Mouse (Mus musculus) right cerebral cortex, postnatal 10 days (tissue): ENCODE data around the gene Uspl1.
"Not testable (repeated sequence)": the region's sequence is repeated elsewhere in the genome, so short reads cannot be mapped to it uniquely, and the experiment has no call there.

ENCODE experiments used
- DNase-seq, 2 experiments: peaks; one replicate each; pipeline ENCODE4 v3.0.0; 2021; ENCODE audit warnings: low spot score in 2 of 2

Uspl1 gene

DNA sequence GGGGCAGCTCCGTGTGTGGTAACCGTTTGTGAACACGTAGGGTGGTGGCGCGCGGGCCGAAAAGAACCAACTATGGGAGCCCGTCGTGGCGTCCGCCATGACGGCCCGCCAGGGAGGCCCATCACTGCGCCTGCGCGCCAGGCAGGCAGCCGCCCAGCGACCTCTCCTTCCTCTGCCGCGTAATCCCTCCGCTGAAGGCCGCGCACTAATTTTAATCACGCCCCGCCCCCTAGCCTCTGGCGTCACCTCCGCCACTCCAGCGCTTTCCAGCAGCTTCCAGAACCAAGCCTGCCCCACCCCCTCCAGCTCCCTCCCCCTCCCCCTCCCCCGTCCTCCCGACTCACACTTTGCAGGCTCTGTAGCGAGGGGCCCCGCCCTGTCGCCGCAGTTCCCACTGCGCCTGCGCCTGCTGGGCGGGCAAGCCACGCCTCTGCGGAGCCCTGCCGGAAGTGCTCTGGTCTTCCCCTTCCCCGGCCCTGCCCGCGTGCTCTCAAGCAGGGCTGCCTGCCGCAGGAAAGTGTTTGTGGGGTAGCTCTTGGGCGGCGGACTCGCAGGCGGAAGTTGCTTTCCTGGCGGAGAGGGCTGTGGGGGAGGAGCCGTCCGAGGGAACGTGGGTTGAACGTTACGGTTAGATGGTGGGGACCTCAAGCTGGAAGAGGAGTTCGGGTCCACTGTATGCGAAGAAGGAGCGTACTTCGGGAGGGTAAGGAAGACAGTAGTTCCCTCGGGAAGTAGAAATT lies at the start of gene Uspl1, which contains the start of gene Hmgb1:
Uspl1 (plus strand) TSS at position 247 of the 740 bp plus-strand sequence.
Hmgb1 (minus strand) TSS at position 386 of the 740 bp plus-strand sequence.
- peak; percentile 99 for DNase-seq

DNA sequence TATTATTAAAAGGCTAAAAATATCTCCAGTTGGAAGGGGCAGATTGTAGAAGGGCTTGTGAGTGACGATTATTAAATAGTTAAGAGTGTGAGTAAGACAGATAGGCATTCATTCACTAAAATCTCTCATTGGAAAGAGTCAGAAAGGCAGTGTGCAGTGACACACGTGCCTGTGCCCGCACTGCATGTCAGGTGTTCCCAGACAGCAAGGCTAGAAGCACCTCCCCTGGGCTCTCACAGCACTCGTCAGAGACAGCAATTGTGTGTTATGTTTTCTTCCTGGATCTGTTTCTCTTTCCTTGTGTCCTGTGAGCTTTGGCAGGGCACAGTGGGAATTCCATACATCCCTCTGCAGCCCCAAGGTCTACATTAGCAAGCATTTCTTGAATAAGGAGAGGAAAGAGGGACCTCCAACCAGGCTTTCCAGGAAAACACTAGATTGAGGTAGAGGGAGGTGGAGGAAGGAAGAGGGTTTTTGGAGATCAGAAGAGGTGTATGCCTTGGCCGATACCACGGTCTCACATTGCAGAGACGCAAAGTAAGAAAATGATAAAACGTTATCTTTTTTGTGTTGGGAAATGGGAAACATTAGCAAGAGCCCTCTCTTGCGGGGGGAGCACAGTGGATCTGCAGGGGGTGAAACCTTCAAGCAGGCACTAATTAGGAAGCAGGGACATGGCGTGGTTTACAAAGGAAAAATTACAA lies 49.2 kb upstream of the Uspl1 start:
- DNase-seq = no peak

DNA sequence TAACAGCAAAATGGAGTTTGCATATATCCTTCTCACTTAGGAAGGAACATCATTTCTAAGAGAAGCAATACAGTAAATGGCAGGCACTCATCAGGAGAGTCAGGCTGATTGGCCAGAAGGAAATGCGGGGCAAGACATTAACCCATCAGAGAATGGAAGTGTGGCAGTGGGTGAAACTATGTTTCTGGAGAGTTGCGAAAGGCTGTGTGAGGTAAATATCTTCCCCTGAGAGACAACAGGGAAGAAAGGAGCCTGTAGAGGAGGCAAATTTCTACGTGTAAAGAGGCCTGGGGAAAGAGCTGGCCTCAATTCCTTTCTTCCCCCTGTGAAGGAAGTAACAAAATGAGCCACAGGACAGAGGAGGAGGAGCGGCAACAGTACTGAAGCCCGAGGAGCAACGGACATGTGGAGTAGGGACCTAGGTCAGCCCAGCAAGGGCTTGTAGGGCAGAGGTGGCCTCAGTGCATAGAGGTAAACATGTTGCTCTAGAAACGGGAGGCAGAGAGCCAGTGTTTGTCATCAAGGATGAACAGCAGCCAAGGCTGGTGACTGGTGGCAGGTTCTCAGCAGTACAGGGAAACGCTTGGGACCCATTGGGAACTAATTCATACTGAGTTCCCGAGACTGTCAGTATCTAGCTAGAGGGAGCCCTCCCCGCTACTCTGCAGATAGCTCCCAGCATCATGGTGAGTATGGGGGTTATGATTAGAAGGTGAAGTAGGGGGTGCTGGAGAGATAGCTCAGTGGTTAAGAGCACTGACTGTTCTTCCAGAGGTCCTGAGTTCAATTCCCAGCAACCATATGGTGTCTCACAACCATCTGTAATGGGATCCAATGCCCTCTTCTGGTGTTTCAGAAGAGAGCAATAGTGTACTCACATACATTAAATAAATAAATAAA lies 48.4 kb upstream of the Uspl1 start:
- no peak for DNase-seq

DNA sequence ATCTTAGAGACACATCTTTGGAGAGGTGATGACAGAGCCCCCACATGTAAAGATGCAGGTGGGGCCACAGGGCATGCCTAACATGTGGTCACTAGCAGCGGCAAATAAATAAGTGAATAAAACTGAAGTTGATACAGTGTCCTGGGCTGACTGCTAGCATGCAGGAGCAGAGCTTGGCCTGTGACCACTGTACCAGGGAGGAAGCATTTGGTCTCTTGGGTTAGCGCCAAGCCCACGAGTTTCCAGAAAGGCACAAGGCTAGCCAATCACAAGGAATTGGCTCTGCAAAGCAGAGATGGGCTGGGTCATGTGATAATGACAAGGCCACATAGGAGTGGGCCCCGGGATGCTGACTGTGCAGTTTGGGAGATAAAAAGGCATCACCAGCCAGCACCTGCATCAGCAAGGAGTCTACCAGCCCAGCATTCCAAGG lies 47.2 kb upstream of the Uspl1 start:
- DNase-seq = no peak

DNA sequence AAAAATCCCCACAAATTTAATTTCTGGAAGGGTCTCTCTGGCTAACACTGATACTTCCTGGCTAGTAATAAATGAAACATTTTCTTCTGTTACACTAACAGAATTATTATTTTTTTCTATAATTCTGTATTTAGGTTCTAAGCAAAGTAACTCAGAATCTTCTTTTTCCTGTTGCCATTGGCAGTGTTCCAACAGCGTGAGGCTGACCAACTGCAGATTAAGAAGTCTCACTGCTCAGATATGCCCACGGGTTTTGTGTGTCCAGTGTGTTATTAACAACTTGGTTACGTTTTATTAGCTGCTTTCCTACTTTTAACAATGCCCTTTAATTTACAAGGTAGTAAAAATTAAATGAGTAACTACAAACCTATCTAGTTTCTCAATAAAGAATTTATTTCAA lies 46.7 kb upstream of the Uspl1 start:
- DNase-seq = no peak

DNA sequence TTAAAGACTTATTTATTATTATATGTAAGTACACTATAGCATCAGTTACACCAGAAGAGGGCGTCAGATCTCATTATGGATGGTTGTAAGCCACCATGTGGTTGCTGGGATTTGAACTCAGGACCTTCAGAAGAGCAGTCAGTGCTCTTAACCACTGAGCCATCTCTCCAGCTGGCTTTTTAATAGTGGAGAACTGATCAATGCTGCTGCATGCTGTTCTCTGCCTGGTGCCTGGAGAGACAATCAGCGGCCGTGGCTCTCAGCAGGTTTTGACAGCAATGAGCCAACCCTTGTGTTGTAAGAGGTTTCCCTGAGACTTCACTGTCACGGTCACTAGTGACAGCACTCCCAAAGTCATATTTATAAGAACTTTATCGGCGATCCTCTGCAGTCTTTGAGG lies 46.1 kb upstream of the Uspl1 start:
- not testable (repeated sequence) for DNase-seq

DNA sequence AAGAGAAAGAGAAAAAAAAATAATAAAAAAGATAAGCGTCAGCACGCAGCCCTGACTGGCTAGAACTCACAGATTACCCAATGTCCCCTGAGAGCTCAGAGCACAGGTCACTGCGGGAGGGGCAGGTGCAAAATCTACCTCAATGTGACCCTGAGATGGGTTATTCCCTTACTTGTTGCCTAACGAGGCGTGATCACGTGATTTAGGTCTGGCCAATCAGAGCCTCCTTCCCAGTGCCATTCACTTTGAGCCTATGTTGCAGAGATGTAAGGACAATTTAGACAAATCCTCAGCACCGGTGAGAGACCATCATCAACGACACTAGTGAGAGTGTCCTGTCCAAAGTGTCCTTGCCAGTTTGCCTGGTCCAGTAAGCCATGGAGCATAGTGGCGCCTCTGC lies 43.8 kb upstream of the Uspl1 start:
- DNase-seq = no peak

DNA sequence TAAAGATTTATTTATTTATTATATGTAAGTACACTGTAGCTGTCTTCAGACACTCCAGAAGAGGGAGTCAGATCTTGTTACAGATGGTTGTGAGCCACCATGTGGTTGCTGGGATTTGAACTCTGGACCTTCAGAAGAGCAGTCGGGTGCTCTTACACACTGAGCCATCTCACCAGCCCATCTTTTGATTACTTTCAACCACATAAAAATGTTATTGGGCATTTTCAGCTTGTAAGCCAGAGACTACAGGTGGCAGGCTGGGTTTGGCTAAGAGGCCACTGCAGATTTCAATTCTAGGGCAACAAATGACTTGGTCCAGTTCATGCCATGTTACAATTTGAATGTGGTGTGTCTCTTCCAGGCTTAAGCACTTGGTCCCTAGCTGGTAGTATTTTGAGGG lies 43.0 kb upstream of the Uspl1 start:
- not testable (repeated sequence) for DNase-seq

DNA sequence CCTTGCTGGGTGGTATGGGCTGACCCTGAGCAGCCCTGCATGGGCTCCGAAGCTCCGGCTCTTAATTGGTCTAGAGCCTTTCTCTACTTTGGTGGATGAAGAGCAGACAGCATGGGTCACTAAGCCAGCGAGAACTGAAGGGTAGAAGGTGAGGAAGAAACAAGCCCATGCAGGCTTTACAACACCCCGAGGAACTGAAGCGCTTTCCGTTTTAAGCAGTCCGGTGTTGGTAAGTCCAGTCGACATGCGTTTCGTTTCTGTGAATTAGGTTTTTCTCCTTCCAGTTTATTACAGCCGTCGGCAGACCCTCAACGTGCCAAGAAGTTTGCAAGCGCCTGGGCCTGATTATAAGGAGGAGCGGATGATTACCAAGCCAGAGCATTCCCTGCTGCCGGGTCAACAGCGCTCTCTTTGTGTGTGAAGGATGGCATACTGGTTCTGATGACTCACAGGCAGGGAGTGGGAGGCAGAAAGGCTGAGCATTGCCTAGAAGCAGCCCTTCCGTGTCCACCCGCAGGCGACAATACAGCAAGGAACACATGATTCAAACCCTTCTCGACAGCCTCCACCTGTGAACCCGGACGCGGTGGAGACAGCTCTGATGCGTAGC lies 40.3 kb upstream of the Uspl1 start:
- peak; percentile 50 to 67 for DNase-seq

DNA sequence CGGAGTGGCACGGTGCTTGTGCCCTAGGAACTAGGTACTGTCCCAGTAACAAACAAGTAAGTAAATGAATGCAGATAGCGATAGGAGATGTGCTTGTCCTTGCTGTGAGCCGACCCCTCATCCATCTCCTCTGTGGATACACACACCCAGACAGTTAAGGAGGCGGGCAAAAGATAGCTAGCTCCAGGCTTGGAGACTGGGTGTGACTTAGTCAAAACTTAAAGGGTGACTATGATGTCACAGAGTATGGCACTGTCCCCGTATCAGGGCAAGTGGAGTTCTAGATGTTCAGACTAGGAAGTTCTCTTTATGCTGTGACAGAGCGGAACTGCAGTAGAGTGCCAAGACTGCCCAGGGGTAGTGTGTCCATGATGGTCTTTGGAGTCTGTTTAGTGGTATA lies 37.5 kb upstream of the Uspl1 start:
- no peak for DNase-seq

DNA sequence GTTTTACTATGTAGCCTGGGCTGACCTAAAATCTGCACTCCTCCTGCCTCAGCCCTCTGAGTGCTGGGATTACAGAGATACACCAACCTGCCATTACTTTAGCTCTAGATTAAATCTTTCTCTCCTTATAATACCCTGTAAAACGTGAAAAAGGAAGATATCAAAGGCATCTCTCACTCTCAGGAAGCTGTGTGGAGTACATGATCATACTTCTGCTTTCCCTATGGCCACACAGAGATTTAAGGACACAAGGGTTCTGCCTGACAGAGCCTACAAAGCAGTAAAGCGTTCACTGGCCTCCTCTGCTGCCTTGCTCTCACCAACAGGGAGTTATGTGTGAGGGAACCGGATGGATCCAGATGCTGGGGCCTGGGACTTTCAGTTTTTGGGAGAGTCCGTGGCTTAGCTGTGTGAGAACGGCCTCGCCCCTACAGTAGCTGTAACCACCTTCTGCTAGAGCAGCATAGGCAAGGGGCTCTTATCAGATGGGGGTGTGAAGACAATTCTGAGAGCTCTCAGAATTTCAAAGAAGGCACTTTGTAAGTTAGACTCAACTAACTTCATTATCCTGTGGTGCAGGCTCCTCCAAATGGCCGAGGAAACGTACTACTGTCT lies 36.7 kb upstream of the Uspl1 start:
- no peak for DNase-seq

DNA sequence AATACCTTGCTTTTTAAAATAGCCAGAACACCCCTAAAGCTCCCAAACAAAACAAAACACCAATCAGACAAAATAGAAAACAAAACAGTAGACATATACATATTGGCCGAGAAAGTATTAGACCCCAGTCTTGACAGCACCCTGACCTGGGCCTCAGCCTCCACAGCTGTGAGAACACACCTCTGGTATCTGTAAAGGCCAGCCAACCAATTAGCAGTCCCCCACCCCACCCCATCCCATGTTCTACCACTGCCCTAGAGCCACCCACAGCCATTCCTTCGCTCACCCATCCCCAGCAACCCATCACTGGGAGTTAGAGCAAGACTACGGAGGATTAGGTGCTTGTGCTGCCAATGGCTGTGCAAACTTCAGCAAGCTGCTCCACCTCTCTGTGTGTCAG lies 33.3 kb upstream of the Uspl1 start:
- no peak for DNase-seq

DNA sequence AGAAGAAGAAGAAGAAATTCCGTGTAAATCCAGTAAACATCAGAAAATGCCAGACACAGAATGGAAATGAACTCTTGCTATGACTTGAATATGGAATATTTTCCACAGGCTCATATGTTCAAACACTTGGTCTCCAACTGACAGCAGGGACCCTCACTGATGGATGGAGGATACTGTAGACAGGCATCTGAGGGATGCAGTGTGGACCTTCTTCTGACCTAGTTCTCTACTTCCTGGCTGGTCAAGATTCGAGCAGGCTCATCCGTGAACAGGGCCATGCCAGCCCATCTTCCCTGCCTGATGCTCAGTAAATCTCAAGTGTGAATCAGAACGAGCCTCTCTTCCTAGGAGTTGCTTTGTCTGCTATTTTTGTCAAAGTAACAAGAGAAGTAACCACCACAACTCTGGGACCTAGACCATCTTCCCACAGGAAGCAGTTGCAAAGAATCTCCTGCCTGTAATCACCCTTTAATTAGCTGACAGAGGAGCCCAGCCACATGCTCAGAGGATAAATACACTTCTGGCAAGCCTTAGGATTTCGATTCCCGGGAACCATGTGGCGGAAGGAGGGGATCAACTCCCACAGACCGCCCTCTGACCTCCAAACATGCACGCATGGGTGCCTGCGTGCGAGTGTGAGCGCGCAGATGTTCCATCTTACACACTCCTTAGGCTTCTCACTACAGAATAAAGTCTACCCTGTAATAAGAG lies 31.9 kb upstream of the Uspl1 start:
- no peak for DNase-seq

DNA sequence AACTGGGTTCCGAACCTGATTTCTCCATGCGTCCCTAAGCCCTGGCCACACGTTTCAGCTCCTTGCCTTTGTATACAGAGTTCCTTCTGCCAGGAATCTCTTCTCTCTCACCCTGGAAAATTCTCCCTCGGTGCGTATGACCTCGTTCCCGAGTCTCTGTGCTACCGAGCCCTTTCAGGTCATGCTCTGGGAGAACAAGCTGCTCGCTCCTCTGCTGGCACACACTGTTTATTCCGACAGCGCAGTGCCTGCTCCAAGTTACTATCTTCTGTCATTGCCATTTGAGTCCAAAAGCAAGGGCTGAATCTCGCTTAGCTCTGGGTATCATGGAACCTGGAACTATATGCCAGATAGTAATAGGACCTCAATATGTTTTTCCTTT lies 31.4 kb upstream of the Uspl1 start:
- no peak for DNase-seq

DNA sequence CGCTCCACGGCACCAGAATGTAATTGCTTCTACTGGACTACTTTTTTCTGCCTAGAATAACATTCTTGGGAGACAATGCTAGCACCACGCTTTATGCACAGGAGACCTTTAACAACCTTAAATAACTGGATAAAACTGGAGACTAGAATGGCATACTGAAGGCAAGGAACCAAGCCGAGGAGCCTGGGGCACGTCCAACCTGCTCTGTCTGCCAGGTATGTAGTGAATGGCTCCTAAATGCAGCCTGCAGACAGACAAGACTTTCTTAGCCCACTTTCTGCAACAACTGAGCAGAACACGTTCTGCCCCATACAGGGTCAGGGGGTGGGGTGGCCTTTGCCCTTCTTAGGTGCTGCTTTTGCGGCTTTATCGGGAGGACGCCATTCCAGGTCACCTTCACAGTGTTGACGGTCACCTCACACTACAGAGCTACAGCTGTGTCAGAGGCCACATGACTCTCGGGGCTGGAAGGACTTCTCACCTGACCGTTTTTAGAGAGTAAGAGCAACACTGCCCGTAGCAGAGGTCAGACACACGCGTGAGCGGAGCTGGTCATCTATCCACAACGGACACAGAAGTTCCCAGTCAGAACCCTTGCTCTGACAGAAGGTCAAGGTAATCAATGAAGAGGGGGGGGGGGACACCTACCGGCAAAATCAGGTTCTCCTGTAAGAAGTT lies 27.1 kb upstream of the Uspl1 start:
- DNase-seq = no peak

DNA sequence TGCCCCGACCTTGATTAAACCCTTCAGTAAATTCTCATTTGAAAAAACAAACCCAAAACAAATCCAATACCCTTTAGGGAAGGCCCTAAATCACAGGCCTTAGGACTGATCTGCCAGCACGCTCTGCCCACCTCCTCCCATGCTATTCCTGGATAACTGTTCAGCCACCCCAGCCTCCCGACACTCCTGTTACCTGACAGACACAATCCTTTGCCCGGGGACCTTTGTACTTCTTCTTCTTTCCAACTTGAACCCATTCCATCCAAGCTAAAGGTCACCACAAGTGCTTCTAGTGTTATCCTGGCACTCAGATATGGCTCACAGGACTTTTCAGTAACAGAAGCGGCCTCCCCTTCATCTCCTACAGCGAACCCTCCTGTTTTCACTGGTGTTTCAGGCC lies 25.1 kb upstream of the Uspl1 start:
- DNase-seq = no peak

DNA sequence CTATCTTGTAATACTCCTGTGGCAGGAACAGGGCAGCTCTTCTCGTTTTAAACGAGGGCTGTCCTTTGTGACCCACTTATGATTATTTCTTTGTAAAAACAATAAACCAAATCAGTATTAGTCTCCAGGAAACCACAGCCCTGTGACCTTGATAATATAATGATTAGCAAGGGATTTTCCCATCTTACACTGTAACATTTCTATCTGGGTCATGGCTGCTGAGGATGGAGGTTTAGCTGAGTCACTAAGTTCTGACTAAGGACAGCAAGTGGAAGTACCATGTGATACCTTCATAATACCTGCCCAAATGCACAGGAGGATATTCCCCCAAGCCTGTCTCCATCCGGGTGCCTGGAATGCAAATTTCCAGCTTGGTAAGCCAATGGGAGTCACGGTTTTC lies 23.7 kb upstream of the Uspl1 start:
- no peak for DNase-seq

DNA sequence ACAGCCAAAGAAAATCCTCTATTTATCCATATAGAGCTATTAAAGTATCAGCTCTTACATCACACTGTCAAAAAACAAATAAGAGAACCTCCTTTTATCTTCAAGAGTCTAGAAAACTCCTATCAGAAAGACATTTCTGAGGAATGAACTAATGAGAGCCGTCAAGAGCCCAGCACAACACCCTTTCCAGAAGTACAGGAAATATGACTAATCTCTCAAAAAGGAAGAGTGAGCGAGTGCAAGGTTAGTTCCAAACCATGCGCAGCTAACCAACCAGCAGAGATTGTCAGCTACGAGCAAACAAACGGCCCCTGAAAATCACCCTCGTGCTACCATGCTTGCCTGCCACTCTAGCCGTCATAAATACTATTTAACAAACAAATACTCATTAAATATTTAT lies 21.3 kb upstream of the Uspl1 start:
- DNase-seq = no peak

DNA sequence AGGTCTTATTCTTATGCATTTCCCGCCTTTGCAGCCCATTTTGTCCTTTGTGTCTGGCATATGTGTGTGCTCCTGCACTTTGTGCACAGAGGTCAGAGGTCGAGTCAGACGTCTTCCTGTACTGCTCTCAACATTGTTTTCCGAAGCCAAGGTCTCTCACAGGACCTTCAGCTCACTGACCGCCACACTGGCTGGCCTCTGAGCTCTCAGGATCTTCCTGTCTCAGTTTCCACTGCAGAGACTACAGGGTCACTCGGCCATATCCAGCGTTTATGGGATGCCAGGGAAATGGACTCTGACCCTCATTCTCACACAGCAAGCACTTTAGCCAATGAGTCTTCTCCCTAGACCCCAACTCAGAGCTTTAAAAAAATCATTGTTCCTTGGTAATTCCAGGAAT lies 19.3 kb upstream of the Uspl1 start:
- DNase-seq = no peak

DNA sequence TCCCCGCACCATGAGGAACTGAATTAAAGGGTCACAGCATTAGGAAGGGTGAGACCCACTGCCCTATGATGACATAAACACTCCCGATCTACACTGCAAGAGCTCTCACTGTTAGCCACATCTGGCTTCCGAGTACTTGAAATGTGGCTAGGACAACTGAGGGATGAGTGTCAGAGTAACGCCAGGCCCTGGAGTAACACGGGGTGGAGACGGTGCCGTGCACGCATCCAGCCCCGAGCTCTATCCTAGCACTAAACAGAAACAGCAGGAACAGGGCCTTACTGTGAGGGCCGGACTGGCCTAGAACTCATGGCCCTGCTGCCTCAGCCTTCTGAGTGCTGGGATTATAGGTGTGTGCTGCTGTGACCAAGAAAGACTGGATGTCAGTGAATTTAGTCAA lies 18.1 kb upstream of the Uspl1 start:
- DNase-seq = no peak
